Mouse (Mus musculus): ENCODE results near the gene Kcnd3.

Gene Kcnd3

DNA sequence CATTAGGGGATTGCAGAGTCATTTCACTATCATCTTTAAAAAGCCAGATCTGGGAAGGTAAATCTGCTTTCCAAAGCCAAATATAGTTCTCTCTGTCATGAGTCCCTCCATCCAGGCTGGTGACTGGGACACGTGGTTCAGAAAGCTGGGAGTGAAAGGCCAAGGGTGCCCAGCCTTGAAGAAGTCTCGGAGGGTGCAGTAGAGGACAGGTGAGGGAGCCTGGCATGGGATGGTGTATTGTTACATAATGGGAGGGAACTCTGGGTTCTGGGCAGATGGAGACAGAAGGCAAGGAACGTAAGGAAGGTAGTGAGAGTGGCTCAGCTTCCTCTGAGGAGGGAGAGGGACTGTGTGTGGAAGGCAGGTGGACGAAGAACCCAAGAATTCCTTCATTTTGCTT lies 5.5 kb downstream of the Kcnd3 start:
- no peak for DNase-seq (ENCODE audit: low spot score)

DNA sequence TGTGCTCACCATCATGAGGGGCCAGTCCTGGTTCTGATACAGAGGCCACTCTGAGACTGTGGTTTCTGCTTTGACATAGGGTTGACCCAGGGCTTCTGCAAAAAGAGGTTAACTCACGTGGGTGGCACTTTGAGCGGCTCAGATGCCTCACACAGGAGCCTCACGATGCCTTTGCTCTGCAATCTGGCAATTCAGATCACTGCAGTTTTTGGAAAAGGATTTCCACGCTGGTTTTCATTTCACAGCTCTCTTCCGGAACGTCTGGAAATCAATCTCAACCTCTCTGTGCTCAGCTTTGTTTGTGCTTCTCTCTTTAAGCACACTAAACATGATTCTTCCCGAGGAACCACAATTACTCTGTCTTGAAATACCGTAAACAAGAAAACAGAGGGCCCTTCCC lies 14.4 kb downstream of the Kcnd3 start:
- DNase-seq (ENCODE audit: low spot score): no peak

DNA sequence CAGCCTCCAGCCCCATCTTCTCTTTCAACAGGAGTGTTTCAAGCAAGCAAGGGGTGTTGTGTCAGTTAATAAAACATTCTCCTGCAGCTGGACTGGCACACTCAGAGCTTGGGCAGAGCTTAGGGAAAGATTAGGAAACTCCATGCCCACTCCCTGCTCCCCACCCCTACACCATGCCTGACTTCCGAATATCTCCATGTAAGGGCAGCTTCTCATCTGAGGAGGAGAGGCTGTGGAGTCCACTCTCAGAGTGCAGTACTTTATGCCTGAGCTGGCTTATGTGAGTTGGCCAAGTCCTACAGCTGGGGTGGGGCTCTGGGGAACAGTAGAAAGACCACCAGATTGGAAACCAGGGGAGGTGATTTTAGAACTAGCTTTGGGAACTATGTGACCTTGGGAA lies 20.4 kb downstream of the Kcnd3 start:
- no peak for DNase-seq (ENCODE audit: low spot score)

DNA sequence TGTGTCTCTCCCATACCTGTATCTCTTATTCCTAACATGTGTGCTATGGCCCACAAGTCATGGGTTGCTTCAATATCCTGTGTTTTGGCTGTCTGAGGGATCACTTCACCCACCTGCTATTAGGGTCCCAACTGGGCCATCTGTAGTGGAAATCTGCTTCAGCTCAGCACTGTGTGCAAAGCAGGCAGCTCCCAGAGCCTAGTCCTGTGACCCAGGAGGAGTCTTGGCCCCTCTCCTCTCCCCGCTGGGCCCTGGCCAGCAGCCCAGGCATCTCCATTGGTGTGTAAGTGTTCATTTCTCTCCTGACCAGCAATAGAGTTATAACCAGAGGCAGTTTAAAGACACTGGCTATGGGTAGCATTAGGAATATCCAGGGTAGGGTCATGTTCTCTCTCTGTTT lies 24.3 kb downstream of the Kcnd3 start:
- no peak for DNase-seq (ENCODE audit: low spot score)

DNA sequence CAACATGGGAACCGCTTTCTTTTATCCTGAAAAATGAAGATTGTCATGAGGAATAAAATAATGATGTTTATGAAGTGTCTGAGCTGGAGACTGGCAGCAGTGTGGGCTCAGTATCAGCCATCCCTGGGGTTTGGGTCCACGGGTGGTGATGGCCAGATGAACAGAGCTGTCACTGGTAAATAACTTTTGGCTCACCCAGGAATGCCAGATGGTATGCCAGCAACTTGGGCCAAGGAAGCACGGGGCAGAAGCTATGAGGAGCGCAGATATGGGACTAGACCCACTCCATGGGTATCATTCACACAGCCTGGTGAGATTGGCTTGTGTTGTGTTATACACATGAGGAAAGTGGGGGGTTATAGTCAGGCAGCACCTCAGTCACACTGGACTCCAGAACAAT lies 26.7 kb downstream of the Kcnd3 start:
- DNase-seq (ENCODE audit: low spot score): no peak

- no peak for DNase-seq (ENCODE audit: low spot score)
These were observed 29.3 kb downstream of the Kcnd3 start for GRCm38 (mm10) chr3:105481419-105481818.

DNA sequence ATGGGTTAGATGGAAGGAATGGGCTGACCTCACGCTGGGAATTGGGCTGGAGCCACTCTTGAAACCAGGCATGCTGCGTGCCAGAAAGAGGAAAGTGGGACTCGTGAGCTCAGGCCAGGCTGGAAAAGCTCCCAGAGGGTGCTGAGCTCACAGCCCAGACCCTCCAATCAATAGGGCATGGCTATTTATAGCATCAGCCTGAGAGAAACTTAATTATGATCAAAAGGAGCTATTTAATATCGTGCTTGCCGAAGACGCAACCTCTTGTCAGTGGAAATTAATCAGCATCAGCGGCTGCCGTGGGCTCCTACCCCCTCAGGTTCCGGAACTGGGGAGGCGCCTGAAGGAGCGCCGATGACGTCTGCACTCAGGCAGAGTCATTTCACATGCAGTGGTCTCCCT lies 31.5 kb downstream of the Kcnd3 start:
- DNase-seq (ENCODE audit: low spot score): no peak

GRCm38 (mm10) chr3:105487171-105487570 lies 35.0 kb downstream of the Kcnd3 start:
- no peak for DNase-seq (ENCODE audit: low spot score)

GRCm38 (mm10) chr3:105489607-105490006 lies 37.5 kb downstream of the Kcnd3 start:
- no peak for DNase-seq (ENCODE audit: low spot score)

GRCm38 (mm10) chr3:105494886-105495285 lies 42.8 kb downstream of the Kcnd3 start:
- no peak for DNase-seq (ENCODE audit: low spot score)

DNA sequence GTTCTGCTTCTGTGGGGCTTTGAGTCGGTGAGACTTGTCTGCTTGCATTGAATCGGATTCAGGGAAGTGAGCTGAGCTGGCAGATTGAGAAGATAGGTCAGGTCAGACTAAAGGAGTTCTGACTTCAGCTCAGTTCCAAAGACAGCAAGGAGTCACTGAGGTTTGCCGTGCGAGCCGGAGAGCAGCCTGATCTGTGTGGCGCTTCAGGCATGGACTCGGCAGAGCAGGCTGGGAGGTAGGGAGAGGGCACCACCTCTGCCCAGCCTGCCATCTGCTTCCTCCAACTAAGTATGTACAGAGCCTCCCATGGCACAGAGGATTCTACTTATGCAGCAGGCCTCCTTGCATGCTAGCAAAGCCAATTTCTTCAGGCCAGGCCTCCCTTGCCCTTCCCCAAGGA lies 44.1 kb downstream of the Kcnd3 start:
- no peak for DNase-seq (ENCODE audit: low spot score)

GRCm38 (mm10) chr3:105496935-105497334 lies 44.8 kb downstream of the Kcnd3 start:
- DNase-seq (ENCODE audit: low spot score): no peak

DNA sequence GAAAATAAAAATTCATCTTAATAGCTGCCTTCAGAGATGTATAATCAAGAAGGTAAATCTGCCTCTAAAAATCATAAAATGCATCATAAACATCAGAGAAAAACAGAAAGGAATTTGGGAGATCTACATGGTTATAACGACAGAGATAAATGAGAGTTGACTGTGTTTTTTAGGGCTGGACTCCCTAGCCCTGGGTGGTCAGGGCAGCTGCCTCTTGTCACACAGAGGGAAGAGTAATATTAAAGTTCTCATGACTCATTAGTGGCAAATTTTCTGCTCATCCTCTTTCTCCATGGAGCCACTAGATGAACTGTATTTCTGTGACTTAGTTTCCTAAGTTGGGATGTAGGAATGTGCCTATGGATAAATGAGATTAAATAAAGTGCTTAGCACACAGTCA lies 48.9 kb downstream of the Kcnd3 start:
- DNase-seq (ENCODE audit: low spot score): no peak

- DNase-seq (ENCODE audit: low spot score): no peak
These were observed 52.1 kb downstream of the Kcnd3 start for GRCm38 (mm10) chr3:105504272-105504671.

DNA sequence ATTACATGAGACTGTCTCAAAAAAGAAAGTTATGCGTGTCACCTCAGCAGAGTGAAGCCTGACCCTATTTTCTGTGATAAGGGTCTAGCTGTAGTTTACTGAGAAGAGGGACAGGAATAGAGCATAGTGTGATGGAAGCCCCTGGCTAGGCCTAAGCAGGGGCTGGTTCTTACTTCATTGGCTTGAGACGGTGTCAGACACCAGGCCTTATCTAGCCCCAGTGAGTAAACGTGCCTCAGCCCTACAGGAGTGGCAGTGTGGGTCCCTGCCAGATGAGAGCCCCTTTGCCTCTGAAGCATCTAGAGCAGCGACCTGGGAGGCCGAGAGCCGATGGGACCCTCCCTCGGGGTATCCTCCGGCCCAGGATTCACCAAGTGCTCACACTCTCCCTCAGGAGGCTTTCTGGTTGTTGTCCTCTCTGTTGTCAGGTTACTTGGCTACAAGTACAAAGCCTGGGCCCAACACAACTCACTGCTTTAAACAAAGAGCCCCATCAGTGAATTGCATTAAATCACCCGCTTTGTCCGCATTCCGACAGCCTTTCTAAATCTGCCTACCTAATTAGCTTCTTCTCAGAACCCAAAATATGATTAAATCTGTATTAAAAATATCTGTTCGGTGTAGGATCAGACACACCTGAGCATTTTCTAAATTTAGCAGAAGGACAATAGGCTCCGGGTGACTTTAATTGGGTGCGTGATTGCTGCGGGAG lies 53.2 kb downstream of the Kcnd3 start:
- no peak for DNase-seq (ENCODE audit: low spot score)

DNA sequence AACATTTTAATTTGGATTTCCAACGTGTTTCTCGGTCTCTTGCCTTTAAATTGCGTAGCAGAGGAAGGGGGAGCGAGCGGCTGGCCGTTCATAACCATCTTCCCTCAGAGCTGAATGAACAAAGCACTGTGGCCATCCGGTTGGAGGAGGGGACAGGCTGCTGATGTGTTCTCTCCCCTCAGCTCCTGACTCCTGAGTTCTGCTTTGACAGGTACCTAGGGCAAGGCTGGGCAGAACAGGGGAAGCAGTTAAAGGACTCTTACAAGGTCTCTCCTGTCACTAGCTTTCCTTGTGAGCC lies 53.7 kb downstream of the Kcnd3 start:
- DNase-seq (ENCODE audit: low spot score): no peak

DNA sequence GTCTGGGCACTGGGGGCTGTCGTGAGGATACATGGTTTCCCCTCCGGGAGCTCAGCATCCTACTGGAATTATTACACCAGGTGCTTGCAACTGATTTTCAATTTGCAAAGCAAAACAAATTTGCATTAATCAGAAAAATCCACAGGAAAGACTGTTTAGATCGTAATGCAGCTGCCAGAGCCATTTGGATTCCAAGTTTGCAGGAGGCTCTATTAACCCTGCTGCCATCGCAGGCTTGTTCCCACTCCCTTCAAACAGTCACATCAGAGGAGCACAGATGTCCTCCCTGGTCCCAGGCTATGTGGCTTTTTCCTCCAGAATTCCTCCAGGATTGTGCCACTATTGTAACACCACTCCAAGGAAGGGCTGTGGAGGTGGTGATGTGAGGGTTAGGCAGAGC lies 54.5 kb downstream of the Kcnd3 start:
- DNase-seq (ENCODE audit: low spot score): no peak

- DNase-seq (ENCODE audit: low spot score): no peak
These were observed 57.2 kb downstream of the Kcnd3 start for GRCm38 (mm10) chr3:105509321-105509720.

DNA sequence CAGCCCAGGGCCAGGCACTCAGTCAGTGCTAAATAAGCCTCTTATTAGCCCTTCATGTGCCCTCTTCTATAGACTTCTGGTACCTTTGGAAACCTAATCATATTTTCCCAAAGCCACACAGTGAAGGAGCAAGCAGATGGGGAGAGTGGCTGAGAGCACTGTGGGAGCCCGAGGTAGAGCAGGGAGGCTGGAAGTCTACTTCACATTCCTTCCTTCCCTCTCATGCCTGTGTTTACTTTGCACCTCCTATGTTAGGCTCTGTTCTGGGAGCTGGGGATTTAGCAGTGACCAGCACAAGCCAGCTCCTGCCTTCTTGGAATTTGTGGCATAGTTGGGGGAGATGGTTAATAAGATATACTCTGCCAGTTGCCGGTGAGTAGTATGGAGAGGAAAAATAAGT lies 59.7 kb downstream of the Kcnd3 start:
- DNase-seq (ENCODE audit: low spot score): no peak

DNA sequence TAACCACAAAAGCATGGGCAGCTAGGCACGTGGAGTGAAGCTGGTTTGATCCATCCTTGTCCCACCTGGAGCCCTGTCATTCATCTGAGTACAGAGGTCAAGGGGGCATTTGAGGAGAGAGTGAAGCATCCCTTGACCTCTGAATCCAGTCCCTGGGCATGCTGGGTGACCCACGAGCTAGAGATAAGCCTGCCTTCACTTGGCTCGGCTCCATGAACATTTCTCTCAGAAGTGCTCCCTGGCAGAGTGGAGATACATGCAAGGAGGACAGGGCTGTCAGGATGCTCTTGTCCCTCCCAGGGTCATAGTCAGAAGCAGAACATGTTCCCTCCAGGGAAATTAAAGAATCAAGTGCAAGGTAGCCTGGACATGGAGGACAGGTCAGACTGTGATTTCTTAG lies 62.1 kb downstream of the Kcnd3 start:
- DNase-seq (ENCODE audit: low spot score): no peak

DNA sequence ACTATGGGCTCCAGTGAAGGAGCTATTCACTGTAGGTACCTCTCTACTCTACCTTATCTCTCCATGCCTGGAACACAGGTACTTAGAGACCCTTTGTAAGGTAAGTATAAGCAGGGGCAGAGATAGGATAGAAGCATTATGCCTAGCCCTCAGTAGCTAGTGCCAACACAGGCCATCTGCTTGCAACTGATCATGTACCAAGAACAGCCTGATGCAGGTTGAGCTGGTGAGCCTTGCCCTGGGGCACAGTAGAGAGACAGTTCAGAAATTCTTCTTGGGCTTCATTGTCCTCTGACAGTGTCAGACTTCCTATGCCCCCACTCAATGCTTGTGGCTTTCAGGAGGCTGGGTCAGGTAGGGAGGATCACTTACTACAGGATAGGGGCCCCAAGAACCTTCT lies 62.9 kb downstream of the Kcnd3 start:
- DNase-seq (ENCODE audit: low spot score): no peak

- no peak for DNase-seq (ENCODE audit: low spot score)
These were observed 63.5 kb downstream of the Kcnd3 start for GRCm38 (mm10) chr3:105515640-105516039.

GRCm38 (mm10) chr3:105520446-105520845 lies 68.3 kb downstream of the Kcnd3 start:
- no peak for DNase-seq (ENCODE audit: low spot score)

DNA sequence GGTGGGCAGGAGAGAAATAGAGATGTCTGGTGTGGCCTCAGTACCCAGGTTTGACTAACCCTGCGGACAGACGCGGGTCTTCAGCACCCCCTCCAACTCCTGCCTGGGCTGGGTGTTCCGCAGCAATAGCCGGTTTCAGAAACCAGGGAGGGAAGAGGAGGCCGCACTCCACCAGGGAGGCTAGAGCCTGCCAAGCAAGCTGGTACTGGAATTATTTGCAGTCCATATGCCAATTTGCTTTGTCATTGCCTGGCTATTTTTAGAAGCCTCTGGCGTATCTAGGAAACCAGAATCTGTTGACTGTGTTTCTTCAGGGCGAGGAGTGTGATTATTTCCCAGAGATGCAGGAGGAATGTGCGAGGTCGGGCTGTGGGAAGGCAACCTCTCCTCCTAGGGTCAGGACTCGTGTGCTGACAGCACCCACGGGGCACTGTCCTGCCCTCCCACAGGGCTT lies 69.1 kb downstream of the Kcnd3 start:
- no peak for DNase-seq (ENCODE audit: low spot score)

DNA sequence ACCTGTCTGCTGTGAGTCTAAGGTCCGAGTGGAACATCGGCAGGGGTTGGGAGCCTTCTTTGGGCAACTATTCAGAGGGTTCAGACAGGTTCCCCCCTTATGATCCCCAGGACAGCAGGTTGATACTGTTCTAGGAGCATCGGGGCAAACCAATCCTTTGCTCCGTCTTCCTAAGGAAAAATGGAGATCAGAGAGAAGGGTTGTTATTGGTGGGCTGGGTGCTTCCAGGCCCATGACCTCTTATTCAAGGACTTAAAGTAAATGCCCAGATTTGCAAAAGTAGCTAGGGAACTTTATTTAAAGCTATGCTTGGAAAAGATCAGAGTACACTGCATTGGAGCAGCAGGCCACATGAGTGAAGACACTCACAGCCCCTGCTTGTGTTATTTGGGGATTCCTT lies 69.5 kb downstream of the Kcnd3 start:
- no peak for DNase-seq (ENCODE audit: low spot score)

All from spleen, adult 12 weeks (tissue).